Mouse (Mus musculus) embryonic facial prominence, embryonic 15.5 days (tissue): ENCODE measurements around the gene Khk. TPM values are rescaled to one million over a fixed set of nuclear protein-coding genes. Genes with fewer than 3 reads are reported as not detected.

Experiments
- ATAC-seq: fragments of 200-750 bp; cut with Nextera tagmentation; 2 replicates; pipeline ENCODE4 v1.8.0; 2017; ENCODE audit warnings: low read depth, moderate TSS enrichment; ENCODE audit not compliant: insufficient number of reproducible peaks, low FRiP score, low TSS enrichment
- H3K27ac ChIP-seq: fragments of 300-500 bp; sonication (generic); replicated peaks from 2 replicates; pipeline ENCODE4 v1.5.1; 2015; ENCODE audit warnings: mild to moderate bottlenecking, inconsistent platforms
- H3K27me3 ChIP-seq: fragments of 300-500 bp; sonication (generic); 2 replicates; pipeline ENCODE4 v1.6.1; 2015; ENCODE audit warnings: inconsistent platforms
- H3K36me3 ChIP-seq: fragments of 300-500 bp; sonication (generic); 2 replicates; pipeline ENCODE4 v1.6.1; 2015; ENCODE audit warnings: mild to moderate bottlenecking, inconsistent platforms
- H3K4me1 ChIP-seq: fragments of 300-500 bp; sonication (generic); 2 replicates; pipeline ENCODE4 v1.6.1; 2015; ENCODE audit warnings: inconsistent platforms
- H3K4me2 ChIP-seq: fragments of 300-500 bp; sonication (generic); replicated peaks from 2 replicates; pipeline ENCODE4 v1.6.1; 2015; ENCODE audit warnings: mild to moderate bottlenecking, inconsistent platforms
- H3K4me3 ChIP-seq: fragments of 300-500 bp; sonication (generic); replicated peaks from 2 replicates; pipeline ENCODE4 v1.5.1; 2015; ENCODE audit warnings: mild to moderate bottlenecking, inconsistent platforms
- H3K9ac ChIP-seq: fragments of 300-500 bp; sonication (generic); 2 replicates; pipeline ENCODE4 v1.6.1; 2015; ENCODE audit warnings: inconsistent platforms
- H3K9me3 ChIP-seq: fragments of 300-500 bp; sonication (generic); replicated peaks from 2 replicates; pipeline ENCODE4 v1.6.1; 2016; ENCODE audit warnings: inconsistent platforms
- WGBS: fragments of 180-500 bp; shearing (Covaris S2); methylation state at CpG from one replicate; pipeline ENCODE4 v1.1.7; 2015; 5-methylcytosine and 5-hydroxymethylcytosine counted together
- polyA plus RNA-seq: library from polyadenylated mRNA; unstranded; fragments of >200 nt; fragmentation: Nextera tagmentation; extraction: Ambion mirVana; gene quantifications from 2 replicates; pipeline ENCODE4 v1.2.1, GENCODE M21; 2015

The Khk gene
- polyA plus RNA-seq, 1 experiment from 2014 or later = 23.8 TPM

DNA sequence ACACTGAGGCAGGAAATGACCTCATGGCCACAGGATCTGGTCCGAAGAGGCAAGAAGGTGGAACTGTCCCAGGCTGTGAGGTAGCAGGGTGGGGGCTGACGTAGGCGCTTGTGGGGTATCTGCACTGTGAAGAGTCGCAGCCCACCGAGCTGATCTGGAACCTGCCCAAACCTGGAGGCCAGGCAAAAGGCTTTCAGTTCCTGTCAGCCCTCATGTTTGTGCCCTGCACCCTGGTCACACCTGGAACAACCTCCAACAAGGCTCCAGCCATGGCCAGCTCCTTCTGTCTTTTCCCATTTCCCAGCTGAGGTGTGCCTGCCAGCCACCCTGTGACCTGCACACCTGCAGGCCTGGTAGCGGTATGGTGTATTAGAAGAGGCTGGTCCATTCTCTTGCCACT is 36.7 kb downstream of the Khk start:
- Histone ChIP-seq H3K4me2 (no peak overlapping the region), H3K4me1 (peaks cover 21% of the 10 kb centered on the region), H3K9ac (no peak overlapping the region), H3K4me3 (no peak overlapping the region), H3K36me3 (peaks cover 50% of the 10 kb centered on the region), H3K9me3 (no peaks in the 10 kb centered on the region), H3K27ac (no peak overlapping the region), H3K27me3 (no peaks in the 10 kb centered on the region)
- no peak for ATAC-seq
- WGBS = 95% methylated on average over 6 of the region's 6 CpGs

DNA sequence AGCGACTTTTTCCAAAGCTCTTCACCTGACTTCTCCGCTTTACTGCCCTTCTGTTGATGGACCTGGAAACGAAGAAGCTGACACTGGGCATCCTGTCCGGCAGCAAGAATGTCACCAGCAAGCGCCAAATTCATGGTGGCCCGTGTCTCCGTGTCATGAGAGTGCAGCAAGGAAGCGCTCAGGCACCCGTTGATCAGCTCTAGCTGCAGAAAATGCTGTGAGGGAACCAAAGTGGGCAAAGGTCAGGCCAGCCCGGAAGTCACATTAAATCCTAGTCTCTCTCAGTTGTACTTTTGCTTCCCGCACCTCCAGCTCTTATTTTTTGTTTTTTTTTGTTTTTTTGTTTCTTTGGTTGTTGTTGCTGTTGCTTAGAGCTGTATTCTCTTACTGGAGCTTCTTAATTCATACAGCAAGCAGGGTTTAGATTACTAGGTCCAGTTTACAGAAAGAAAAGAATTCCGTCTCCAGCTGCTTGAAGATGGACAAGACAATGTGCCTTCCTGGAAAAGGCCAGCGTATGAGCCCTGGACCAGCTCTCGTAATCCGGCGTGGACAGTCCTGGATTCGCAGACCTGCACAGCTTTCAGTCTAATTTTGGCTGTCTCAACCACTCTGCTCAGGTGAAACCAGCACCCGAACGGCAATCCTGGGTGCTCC is 38.1 kb downstream of the Khk start:
- peak overlapping the region; percentile 85 for H3K4me3 ChIP-seq
- 31% methylated on average over 19 of the region's 19 CpGs for WGBS
- peaks cover 35% of the 10 kb centered on the region for H3K36me3 ChIP-seq
- no peaks in the 10 kb centered on the region for H3K27me3 ChIP-seq
- peaks cover 21% of the 10 kb centered on the region for H3K4me1 ChIP-seq
- no peak for ATAC-seq
- no peaks in the 10 kb centered on the region for H3K9me3 ChIP-seq
- peak overlapping the region; percentile 70 for H3K9ac ChIP-seq
- H3K4me2 ChIP-seq = peak overlapping the region; percentile 74
- peak overlapping the region; percentile 91 for H3K27ac ChIP-seq

DNA sequence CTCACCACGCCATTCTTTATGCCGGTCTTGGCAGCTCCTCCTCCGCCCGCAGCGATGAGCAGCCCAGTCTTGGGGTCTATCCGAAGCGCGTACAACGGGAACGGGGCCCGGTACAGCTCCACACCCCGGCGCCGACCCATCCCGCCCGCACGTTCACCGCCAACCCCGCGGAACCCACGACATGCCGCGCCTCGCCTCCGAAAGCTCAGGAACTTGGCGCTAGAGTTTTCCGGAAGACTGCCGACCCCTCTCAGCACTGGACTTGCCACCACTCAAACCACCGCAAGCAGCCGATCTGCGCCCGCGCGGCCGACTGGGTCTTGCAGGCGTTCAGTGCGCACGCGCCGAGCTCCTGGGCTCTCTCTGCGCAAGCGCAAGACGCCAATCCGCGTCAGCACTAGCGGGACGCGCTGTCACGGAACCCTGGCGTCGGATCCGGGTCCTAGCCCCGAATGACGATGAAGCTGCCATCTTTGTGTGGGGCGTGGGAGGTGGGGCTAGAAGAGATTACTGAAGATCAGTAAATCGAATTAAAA is 38.8 kb downstream of the Khk start, which contains the start of gene Preb:
Preb (minus strand) TSS at position 396 of the 536 bp plus-strand sequence.
- H3K4me2 ChIP-seq = peak within 1 kb of the TSS; percentile 74
- H3K4me1 ChIP-seq = peaks cover 21% of the 10 kb centered on the region
- H3K9me3 ChIP-seq = no peaks in the 10 kb centered on the region
- peak within 1 kb of the TSS; percentile 70 for H3K9ac ChIP-seq
- peak within 1 kb of the TSS; percentile 91 for H3K27ac ChIP-seq
- H3K4me3 ChIP-seq = peak within 1 kb of the TSS; percentile 85
- H3K36me3 ChIP-seq = peaks cover 28% of the 10 kb centered on the region
- peak; percentile 96 for ATAC-seq
- WGBS = under 1% methylated on average over 56 of the region's 56 CpGs
- no peaks in the 10 kb centered on the region for H3K27me3 ChIP-seq

DNA sequence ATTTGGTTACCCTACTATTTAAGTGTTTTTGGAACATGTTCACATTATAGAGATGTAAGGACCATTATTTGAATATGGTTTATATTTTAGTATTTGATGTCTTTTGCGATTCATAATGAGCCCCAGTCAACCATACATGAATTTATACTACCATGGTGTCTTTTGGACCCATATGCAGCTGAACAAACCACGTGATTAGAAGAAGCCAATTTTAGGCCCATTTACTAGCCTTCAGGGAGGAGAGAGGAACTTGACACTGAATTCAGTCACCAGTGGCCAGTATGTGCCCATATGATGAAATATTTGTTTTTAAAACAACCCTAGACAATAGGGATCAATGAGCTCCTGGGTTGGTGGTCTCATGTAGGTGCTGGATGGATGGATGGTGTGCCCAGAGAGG is 39.6 kb downstream of the Khk start:
- Histone ChIP-seq H3K36me3 (peaks cover 20% of the 10 kb centered on the region), H3K4me2 (peak overlapping the region; percentile 74), H3K9ac (no peak overlapping the region), H3K27ac (no peak overlapping the region), H3K4me1 (peaks cover 21% of the 10 kb centered on the region), H3K4me3 (peak overlapping the region; percentile 85), H3K27me3 (no peaks in the 10 kb centered on the region), H3K9me3 (no peaks in the 10 kb centered on the region)
- ATAC-seq = no peak
- WGBS = 82% methylated on average over 2 of the region's 2 CpGs

DNA sequence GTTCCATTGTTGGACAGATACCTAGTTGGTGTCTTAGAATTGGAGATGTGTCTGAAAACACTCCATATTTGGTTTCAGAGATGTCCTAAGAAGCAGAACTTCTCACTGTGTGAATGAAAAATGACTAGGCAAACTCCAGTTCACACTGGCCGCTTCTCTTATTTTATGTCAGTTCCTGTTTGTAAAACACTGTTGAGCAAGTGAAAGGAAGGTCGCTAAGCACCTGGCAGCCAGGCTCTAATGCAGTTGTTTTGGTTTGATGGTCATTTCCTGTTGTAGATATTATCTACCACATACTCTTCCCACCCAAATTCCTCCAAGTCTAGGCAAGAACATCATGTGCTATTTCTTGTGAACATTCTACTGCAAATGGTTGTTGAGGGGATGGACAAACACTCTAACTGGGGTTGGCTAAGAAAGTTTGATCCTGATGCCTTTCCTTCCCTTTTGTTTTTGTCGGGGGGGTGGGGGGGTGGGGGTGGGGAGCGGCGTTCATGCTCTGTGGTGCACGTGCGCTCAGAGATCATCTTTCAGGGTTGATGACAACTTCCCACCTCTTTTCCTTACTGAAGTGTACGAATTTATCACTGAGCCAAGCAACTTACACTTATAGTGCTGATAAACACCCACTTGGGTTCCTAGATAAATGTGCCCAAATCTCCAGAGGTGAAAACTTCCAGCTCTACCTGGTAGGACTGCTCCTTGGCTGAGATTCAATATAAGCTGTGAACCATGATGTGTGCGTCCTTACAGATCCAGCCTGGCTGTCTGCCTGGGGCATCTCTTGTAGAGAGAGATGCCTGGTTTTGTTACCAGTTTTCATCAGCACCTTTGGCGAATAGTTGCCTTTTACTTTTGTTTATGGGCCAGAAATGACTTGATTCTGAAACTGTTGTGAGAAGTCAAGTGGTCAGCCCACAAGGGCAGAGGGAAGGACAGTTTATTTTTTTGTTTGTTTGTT is 40.6 kb downstream of the Khk start:
- Histone ChIP-seq H3K9ac (no peak overlapping the region), H3K27ac (no peak overlapping the region), H3K4me3 (no peak overlapping the region), H3K4me1 (peaks cover 21% of the 10 kb centered on the region), H3K4me2 (no peak overlapping the region), H3K27me3 (no peaks in the 10 kb centered on the region), H3K36me3 (peaks cover 17% of the 10 kb centered on the region), H3K9me3 (no peaks in the 10 kb centered on the region)
- ATAC-seq = no peak
- WGBS = 74% methylated on average over 10 of the region's 10 CpGs

DNA sequence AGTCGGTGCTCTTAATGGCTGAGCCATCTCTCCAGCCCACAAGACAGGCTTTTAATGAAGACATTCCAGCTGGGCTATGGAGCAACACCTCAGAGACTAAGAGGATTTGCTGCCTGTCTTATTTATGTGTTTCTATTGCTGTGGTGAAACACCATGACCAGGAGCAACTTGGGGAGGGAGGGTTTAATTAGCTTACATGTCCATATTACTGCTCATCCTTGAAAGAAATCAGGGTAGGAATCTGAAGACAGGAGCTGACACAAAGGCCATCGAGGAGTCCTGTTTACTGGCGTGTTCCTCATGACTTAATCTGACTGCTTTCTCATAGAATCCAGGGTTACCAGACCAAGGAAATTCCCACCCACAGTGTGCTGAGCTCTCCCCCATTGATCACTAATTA is 42.7 kb downstream of the Khk start:
- peaks cover 6% of the 10 kb centered on the region for H3K4me1 ChIP-seq
- no peaks in the 10 kb centered on the region for H3K27me3 ChIP-seq
- ATAC-seq = no peak
- 70% methylated on average over 3 of the region's 3 CpGs for WGBS
- H3K4me2 ChIP-seq = no peak overlapping the region
- no peak overlapping the region for H3K4me3 ChIP-seq
- no peak overlapping the region for H3K9ac ChIP-seq
- H3K27ac ChIP-seq = no peak overlapping the region
- 0 out of 2 replicates have a peak, but pooled peaks cover under 1% of the 10 kb centered on the region for H3K36me3 ChIP-seq
- no peaks in the 10 kb centered on the region for H3K9me3 ChIP-seq

DNA sequence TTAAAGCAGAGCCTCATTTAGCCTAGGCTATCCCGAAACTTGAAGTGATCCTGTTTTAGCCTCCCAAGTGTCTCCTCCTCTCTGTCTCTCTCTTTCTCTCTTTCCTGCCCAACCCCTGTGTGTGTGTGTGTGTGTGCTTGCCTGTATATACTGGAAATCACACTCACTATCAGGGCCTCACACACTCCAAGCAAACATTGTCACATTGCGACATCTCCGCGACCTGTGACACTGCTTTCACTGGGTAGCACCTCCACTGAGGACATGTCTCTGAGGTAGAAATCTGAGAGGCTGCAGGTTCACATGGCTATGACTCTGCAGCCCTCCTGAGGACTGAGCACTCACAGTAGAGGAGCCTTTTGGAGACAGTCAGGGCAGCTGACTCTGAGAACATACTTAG is 45.0 kb downstream of the Khk start:
- no peaks in the 10 kb centered on the region for H3K4me1 ChIP-seq

DNA sequence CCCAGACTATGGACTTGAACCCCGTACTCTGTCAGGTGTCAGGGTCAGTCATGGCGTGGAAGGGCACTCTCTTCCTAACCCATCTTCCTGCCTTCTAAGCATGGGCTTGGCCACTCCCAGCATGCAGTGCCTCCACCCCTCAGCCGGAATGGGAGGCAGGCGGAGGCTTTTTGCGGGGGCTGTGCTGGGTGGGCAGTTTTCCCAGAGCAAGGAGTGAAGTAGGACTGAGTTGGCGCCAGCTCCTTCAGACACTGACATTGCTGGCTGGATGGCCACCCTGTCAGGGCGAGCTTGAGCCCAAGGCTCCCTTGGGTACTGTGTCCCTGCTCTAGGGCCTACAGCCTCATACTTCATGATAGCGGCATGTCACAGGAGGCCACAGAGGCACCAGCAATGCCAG is 47.2 kb downstream of the Khk start, which contains the start of gene Tcf23:
Tcf23 (plus strand) TSS at position 247 of the 400 bp plus-strand sequence.
- WGBS = 69% methylated on average over 8 of the region's 8 CpGs
- ATAC-seq = no peak
- no peaks in the 10 kb centered on the region for H3K4me1 ChIP-seq
- no peaks in the 10 kb centered on the region for H3K27me3 ChIP-seq
- no peak within 1 kb of the TSS for H3K27ac ChIP-seq
- no peak within 1 kb of the TSS for H3K9ac ChIP-seq
- no peak within 1 kb of the TSS for H3K4me3 ChIP-seq
- no peak within 1 kb of the TSS for H3K4me2 ChIP-seq
- no peaks in the 10 kb centered on the region for H3K9me3 ChIP-seq
- no peaks in the 10 kb centered on the region for H3K36me3 ChIP-seq

More for the DNA sequence above, 45.0 kb downstream of the Khk start:
- no peaks in the 10 kb centered on the region for H3K9me3 ChIP-seq
- H3K27ac ChIP-seq = no peak overlapping the region
- WGBS = 91% methylated on average over 4 of the region's 4 CpGs
- no peak overlapping the region for H3K4me3 ChIP-seq
- H3K27me3 ChIP-seq = no peaks in the 10 kb centered on the region
- no peaks in the 10 kb centered on the region for H3K36me3 ChIP-seq
- no peak overlapping the region for H3K9ac ChIP-seq
- H3K4me2 ChIP-seq = no peak overlapping the region
- ATAC-seq = no peak

DNA sequence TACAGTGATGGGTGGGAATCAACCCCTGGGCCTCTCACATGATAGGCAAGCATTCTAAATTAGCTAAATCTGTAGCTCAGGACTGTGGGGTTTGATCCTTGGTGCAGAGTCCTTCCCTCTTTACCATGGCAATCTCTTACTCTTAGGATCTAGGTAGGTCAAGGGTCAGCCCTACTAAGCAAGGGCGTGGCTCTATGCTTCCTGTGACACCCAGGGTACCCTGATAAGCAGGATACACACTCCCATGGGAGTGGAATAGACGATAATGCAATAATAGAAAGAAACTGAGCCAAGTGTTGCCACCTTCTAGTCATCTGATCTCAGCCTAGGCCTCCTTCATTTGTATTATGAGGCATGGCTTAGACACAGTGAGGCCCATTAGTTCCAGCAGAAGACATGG is 48.2 kb downstream of the Khk start:
- Histone ChIP-seq H3K27me3 (no peaks in the 10 kb centered on the region), H3K27ac (no peak overlapping the region), H3K9me3 (no peaks in the 10 kb centered on the region), H3K4me3 (no peak overlapping the region), H3K4me1 (no peaks in the 10 kb centered on the region), H3K36me3 (no peaks in the 10 kb centered on the region), H3K9ac (no peak overlapping the region), H3K4me2 (no peak overlapping the region)
- WGBS = 73% methylated on average over 2 of the region's 2 CpGs
- ATAC-seq = no peak

DNA sequence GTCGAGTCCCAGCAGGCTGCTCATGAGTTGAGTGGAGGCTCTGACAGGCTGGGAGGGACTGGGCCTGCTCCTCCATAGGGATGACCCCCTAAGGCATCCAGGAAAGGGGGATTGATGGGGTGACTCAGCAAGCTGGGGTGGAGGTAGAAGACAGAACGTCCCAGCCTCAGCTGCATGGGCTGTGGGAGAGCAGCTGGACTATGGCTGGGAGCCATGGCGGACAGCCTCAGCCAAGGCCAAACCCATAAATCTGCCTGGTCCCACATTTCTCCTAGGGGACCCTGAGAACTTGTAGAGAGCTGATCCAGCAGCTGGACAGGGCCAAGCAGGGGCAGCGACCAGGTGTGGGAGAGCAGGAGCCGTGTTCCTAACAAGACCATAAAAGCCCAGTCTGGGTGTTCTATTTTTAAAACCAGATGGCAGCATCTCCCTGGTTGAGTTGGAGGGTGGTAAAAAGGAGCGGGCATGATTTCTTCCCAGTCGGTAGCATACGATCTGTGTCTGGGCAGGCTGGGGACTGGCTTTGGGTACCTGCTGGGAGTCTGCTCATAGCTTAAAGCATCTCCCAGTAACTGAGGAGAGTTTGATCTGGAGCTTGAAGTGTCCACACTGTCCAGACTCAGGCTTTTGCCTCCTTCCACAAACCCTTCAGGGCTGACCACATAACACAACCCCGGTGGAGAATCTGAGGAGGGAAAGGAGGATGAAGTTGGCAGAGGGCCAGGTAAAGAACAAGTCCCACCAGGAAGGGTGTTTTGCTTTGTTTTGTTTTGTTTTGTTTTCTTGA is 53.8 kb downstream of the Khk start:
- no peak overlapping the region for H3K9ac ChIP-seq
- no peaks in the 10 kb centered on the region for H3K9me3 ChIP-seq
- no peaks in the 10 kb centered on the region for H3K4me1 ChIP-seq
- H3K36me3 ChIP-seq = no peaks in the 10 kb centered on the region
- no peak overlapping the region for H3K4me3 ChIP-seq
- no peak for ATAC-seq
- WGBS = 64% methylated on average over 9 of the region's 9 CpGs
- H3K4me2 ChIP-seq = no peak overlapping the region
- no peak overlapping the region for H3K27ac ChIP-seq
- H3K27me3 ChIP-seq = no peaks in the 10 kb centered on the region
